In genomic region chr8:10722742-10723141, GRCm38 (mm10) we compare ENCODE assay signal across 13 mouse cellular contexts.
DNase-seq lines count a peak whose midpoint lies in the region; ATAC-seq and TF ChIP-seq lines count a peak whose summit lies in the region.
"Had no signal": no experiment of that assay in that cellular context is flagged by ENCODE, and none has a peak within 500 bp of the region (broad histone marks: within the 10 kb centered on the region; RNA-seq: fewer than 3 reads in every experiment).

No protein-coding gene starts in this region.

- 0 out of 2 replicates have a peak overlapping the region, but pooled peaks have one; percentile 12 for H3K9ac ChIP-seq in forebrain, embryonic 13.5 days
- H3K9ac ChIP-seq in forebrain, embryonic 12.5 days = no peak overlapping the region
- no peak overlapping the region for H3K9ac ChIP-seq in midbrain, embryonic 13.5 days (replicated peaks)
- H3K9ac ChIP-seq in forebrain, postnatal 0 days = no peak overlapping the region
- H3K9ac ChIP-seq: embryonic facial prominence, embryonic 13.5 days; heart, embryonic 13.5 days; lung, embryonic 14.5 days; neural tube, embryonic 15.5 days had no signal

- no peak overlapping the region for H3K4me3 ChIP-seq in forebrain, embryonic 13.5 days
- no peak overlapping the region for H3K4me3 ChIP-seq in forebrain, embryonic 12.5 days (replicated peaks)
- no peak overlapping the region for H3K4me3 ChIP-seq in midbrain, embryonic 10.5 days
- no peak overlapping the region for H3K4me3 ChIP-seq in midbrain, embryonic 13.5 days (replicated peaks)
- H3K4me3 ChIP-seq in forebrain, postnatal 0 days (ENCODE audit: low read depth, low read length) = no peak overlapping the region
- H3K4me3 ChIP-seq: embryonic facial prominence, embryonic 13.5 days; heart, embryonic 13.5 days; neural tube, embryonic 15.5 days had no signal

- TF ChIP-seq CTCF in forebrain, postnatal 0 days (IDR thresholded peaks at IDR 0.05; ENCODE audit: low read depth) = no peak

- 87% methylated on average over 4 of the region's 4 CpGs for WGBS in forebrain, embryonic 13.5 days
- 85% methylated on average over 4 of the region's 4 CpGs for WGBS in forebrain, embryonic 12.5 days
- 84% methylated on average over 4 of the region's 4 CpGs for WGBS in midbrain, embryonic 10.5 days
- WGBS in midbrain, embryonic 13.5 days = 85% methylated on average over 4 of the region's 4 CpGs
- 46% methylated on average over 4 of the region's 4 CpGs for WGBS in forebrain, postnatal 0 days

- DNase-seq in midbrain, embryonic 10.5 days (ENCODE audit: low spot score) = no peak
- DNase-seq in cerebellum, adult 9-11 months = peak; percentile 23
- peak; percentile 65 for DNase-seq in forebrain, postnatal 0 days
- no peak for DNase-seq in urinary bladder, postnatal 36 days (ENCODE audit: low spot score in 2 of 2)
- DNase-seq: heart, postnatal 4 days; lung, embryonic 14.5 days had no signal

- peak overlapping the region; percentile 57; the same call in 1 of the 2 replicates for H3K27ac ChIP-seq in forebrain, embryonic 13.5 days
- H3K27ac ChIP-seq in forebrain, embryonic 12.5 days = no peak overlapping the region
- peak overlapping the region; percentile 71; the same call in 1 of the 2 replicates for H3K27ac ChIP-seq in midbrain, embryonic 10.5 days (replicated peaks)
- no peak overlapping the region for H3K27ac ChIP-seq in midbrain, embryonic 13.5 days
- peak overlapping the region; percentile 62 for H3K27ac ChIP-seq in forebrain, postnatal 0 days (ENCODE audit: low read depth, low read length)
- H3K27ac ChIP-seq: embryonic facial prominence, embryonic 13.5 days; heart, embryonic 13.5 days; macrophage; neural tube, embryonic 15.5 days had no signal

- no peaks in the 10 kb centered on the region for H3K36me3 ChIP-seq in forebrain, embryonic 13.5 days (ENCODE audit: poor library complexity, severe bottlenecking)
- no peaks in the 10 kb centered on the region for H3K36me3 ChIP-seq in forebrain, embryonic 12.5 days (replicated peaks)
- no peaks in the 10 kb centered on the region for H3K36me3 ChIP-seq in midbrain, embryonic 10.5 days
- H3K36me3 ChIP-seq in midbrain, embryonic 13.5 days = no peaks in the 10 kb centered on the region
- no peaks in the 10 kb centered on the region for H3K36me3 ChIP-seq in forebrain, postnatal 0 days (ENCODE audit: insufficient read depth)
- H3K36me3 ChIP-seq: embryonic facial prominence, embryonic 13.5 days; heart, embryonic 13.5 days; neural tube, embryonic 15.5 days had no signal

- no peaks in the 10 kb centered on the region for H3K27me3 ChIP-seq in forebrain, embryonic 13.5 days
- H3K27me3 ChIP-seq in forebrain, embryonic 12.5 days = no peaks in the 10 kb centered on the region
- H3K27me3 ChIP-seq in midbrain, embryonic 10.5 days (ENCODE audit: low read depth, poor library complexity, severe bottlenecking) = 0 out of 2 replicates have a peak, but pooled peaks cover 4% of the 10 kb centered on the region
- no peaks in the 10 kb centered on the region for H3K27me3 ChIP-seq in midbrain, embryonic 13.5 days
- H3K27me3 ChIP-seq in forebrain, postnatal 0 days (ENCODE audit: insufficient read depth, low read length) = no peaks in the 10 kb centered on the region
- H3K27me3 ChIP-seq: embryonic facial prominence, embryonic 13.5 days; neural tube, embryonic 15.5 days had no signal

- no peaks in the 10 kb centered on the region for H3K9me3 ChIP-seq in forebrain, embryonic 13.5 days (replicated peaks)
- H3K9me3 ChIP-seq in forebrain, embryonic 12.5 days = no peaks in the 10 kb centered on the region
- 0 out of 2 replicates have a peak, but pooled peaks cover 3% of the 10 kb centered on the region for H3K9me3 ChIP-seq in midbrain, embryonic 10.5 days (replicated peaks)
- no peaks in the 10 kb centered on the region; the same call in 1 of the 2 replicates for H3K9me3 ChIP-seq in midbrain, embryonic 13.5 days
- no peaks in the 10 kb centered on the region for H3K9me3 ChIP-seq in forebrain, postnatal 0 days (ENCODE audit: low read length)
- H3K9me3 ChIP-seq: embryonic facial prominence, embryonic 13.5 days; heart, embryonic 13.5 days; neural tube, embryonic 15.5 days had no signal

- peak; percentile 80 for ATAC-seq in forebrain, embryonic 13.5 days
- ATAC-seq in forebrain, embryonic 12.5 days (ENCODE audit: low FRiP score) = no peak
- no peak for ATAC-seq in midbrain, embryonic 13.5 days
- peak; percentile 90 for ATAC-seq in forebrain, postnatal 0 days

- peaks cover 33% of the 10 kb centered on the region for H3K4me1 ChIP-seq in forebrain, embryonic 13.5 days
- H3K4me1 ChIP-seq in forebrain, embryonic 12.5 days = peaks cover 21% of the 10 kb centered on the region
- H3K4me1 ChIP-seq in midbrain, embryonic 10.5 days = peaks cover 34% of the 10 kb centered on the region
- peaks cover 28% of the 10 kb centered on the region for H3K4me1 ChIP-seq in midbrain, embryonic 13.5 days (replicated peaks)
- H3K4me1 ChIP-seq in forebrain, postnatal 0 days (ENCODE audit: insufficient read depth) = no peaks in the 10 kb centered on the region
- H3K4me1 ChIP-seq: embryonic facial prominence, embryonic 13.5 days had no signal

- H3K4me2 ChIP-seq in forebrain, embryonic 13.5 days = no peak overlapping the region
- no peak overlapping the region for H3K4me2 ChIP-seq in forebrain, embryonic 12.5 days
- H3K4me2 ChIP-seq in midbrain, embryonic 13.5 days (replicated peaks) = no peak overlapping the region
- no peak overlapping the region for H3K4me2 ChIP-seq in forebrain, postnatal 0 days (ENCODE audit: low read depth)
- H3K4me2 ChIP-seq: embryonic facial prominence, embryonic 13.5 days; heart, embryonic 13.5 days; lung, embryonic 14.5 days; neural tube, embryonic 15.5 days had no signal

Comparison
In these comparisons a context has a peak if more than half of its experiments do, and no peak if none do; other contexts are left out.
1. ATAC-seq: peak in forebrain, embryonic 13.5 days (single experiment) and forebrain, postnatal 0 days (single experiment); none in forebrain, embryonic 12.5 days (single experiment) and midbrain, embryonic 13.5 days (single experiment).
2. H3K27ac ChIP-seq: peak in forebrain, embryonic 13.5 days (single experiment), midbrain, embryonic 10.5 days (single experiment) and forebrain, postnatal 0 days (single experiment); none in forebrain, embryonic 12.5 days (single experiment) and midbrain, embryonic 13.5 days (single experiment).
3. DNase-seq: peak in cerebellum, adult 9-11 months (single experiment) and forebrain, postnatal 0 days (single experiment); none in midbrain, embryonic 10.5 days (single experiment) and urinary bladder, postnatal 36 days (0 of 2).